Mouse (Mus musculus) thymus, adult 18-20 months (tissue): ENCODE measurements around the gene Dscaml1.

Source experiments
- DNase-seq, 2 experiments: peaks; one replicate each; pipeline ENCODE4 v3.0.0; 2022; ENCODE audit warnings: mixed read lengths in 2 of 2

Gene Dscaml1

DNA sequence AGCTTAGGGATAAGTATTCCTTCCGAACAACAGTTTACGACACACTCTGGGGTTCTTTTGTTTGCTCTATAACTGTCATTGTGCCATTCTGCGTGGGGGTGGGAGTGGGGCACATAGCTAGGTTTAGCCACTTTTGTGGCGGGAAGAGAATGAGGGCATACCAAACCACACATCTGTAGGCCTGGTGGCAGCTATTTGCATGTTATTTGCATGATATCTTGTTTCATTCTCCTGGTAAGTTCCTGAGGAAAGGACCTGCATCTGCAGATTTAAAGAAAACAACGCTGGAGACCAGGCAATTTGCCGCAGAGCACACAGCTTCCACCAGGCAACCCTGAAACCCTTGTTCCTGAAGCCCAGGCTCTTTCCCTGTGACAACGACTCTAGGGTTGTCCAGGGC lies 30.8 kb downstream of the Dscaml1 start:
- DNase-seq: no peak

DNA sequence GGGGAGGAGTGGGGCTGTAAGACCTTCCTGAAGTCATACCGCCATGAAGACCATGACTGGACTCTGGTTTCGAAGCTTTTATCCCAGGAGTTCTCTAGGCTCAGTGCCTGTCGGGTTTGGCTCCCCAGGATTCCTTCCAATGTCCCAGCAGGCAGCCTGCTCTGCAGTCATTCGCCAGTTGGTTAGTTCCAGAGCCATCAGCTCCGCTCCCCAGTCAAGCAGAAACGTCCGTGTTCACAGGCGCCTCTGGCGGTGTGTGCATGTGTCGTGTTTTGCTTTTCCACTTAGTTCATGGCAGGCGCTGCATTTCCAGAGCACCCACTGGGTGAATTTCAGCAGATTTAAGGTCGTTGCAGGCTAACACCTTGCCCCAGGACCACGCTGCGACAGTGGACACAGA lies 31.9 kb downstream of the Dscaml1 start:
- DNase-seq: no peak

DNA sequence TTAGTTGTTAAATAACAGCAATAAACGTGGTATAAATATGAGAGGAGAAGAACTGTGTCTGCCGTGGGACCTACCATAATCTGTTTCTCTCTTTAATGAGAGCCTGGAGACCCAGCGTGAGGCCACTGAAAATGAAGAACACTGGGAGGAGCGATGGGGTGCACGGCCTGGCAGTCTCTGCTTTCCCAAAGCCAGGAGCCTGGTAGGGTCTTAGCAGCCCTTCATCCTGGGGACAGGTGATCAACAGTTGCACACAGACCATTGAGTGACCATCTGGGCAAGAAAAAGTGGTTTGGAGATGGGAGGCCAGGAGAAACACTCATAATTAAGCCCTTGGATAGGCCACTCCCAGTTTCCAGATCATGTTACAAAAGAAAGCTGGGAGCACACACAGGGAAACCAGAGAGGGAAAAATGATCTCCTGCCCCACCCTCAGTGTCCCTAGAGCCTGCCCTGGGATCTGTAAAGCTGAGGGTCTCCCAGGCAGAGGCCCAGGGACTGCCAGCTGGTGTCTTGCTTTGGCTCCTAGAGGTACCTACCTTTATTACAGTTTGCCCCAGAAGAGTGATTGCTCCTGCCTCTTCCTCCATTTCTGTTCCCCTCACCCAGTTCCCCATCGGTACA lies 39.1 kb downstream of the Dscaml1 start:
- no peak for DNase-seq

DNA sequence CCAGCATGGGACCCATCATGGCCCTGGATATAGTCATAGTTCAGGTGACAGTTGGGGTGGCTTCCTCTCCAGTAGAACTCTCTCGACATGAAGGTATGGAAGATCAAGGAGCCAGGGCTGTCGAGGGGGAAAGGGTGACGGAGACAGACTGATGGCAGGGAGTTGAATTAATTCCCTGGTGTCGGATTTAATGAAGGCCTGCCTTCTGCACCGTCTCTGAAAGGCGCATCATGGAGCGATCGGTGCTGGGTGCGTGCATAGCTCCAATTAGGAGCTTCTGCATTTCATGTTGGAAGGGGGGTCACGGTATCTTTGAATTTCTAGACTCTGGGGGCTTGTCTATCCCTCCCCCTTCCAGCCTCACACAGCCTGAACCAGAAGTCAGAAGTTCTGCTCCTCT lies 41.8 kb downstream of the Dscaml1 start:
- DNase-seq: no peak

DNA sequence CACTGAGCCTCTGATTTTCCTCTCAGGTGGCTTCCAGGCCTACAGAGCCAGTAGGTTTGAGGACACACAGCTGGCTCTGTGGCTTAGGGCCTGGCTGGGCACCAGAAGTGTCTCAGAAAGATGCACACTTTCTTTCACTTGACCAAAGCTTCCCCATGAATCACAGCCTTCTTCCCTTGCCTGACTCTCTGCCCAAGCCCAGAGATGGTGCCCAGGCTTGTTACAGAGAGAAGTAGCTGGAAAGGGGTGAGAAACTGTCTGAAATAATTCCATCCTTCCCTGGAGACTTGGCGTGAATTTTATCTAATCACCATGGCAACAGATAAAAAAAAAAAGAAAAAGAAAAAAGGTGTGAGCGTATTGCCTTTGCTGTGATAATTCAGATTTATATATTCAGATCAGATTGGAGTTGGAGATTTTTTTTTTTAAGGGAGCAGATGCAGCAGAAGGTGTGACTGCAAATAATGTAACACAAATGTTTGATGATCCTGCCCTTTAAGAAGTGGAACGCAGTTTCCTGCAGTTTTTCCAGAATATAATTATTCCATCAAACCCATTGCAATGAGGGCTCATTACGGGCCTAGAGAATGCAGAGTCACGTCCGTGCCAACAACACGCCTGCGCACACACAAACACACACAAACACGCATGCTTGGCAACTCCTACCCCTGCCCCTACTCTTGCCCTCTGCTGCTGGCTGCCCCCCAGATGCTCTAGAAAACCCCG lies 44.5 kb downstream of the Dscaml1 start:
- no peak for DNase-seq

DNA sequence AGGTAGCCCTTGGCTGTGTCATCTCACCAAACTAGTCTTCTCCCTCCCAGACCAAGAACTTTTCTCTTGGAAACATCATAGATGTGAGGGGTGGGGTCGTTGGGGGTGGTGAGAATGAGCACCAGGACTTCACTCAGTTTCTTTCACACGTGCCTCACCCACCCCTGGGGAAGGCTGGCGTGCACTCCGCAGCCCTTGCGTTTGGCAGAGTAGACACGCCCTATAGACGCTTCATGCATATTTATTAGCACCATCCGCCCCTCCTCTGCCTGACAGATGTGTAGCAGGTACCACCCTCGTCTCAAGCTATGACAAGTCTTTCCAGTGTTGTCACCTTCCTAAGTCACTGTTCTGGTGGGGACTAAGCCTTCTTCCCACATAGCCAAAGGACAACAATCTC lies 45.3 kb downstream of the Dscaml1 start:
- DNase-seq: no peak

DNA sequence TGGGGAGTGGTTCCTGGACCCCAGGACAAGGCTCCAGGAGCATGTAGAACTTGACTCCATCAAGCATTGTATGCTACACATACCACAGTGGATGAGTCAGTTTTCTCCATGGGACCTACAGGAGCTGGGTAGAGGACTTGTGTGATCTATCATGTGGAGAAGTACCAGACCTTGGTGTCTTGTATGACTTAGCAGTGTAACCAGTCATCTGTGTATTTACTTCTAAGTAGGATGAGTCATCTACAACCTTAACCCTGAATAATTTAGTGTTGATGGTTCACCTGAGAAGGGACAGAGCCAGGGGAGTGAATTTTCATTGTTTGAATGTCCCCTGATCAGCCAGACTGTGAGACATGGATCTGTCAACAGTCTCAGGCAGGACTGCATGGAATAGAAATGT lies 48.4 kb downstream of the Dscaml1 start:
- DNase-seq: no peak

DNA sequence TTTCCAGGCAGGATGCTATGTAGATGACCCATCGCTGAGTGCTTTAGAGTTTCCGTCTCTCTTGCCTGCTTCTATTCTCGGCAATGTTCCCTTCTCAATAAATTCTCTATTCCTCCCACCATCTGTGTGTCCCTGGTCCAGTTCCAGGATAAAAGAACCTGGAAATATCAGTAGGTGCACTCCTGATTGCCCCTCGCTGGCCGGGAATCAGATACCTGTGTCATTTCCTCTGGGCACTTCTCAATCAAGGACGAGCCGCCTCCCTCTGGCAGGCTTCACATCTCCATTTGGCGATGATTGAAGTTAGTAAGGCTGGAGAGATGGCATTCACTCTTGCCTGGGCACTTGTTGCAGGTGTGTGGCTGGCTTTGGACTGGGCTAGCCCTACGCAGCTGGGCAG lies 54.5 kb downstream of the Dscaml1 start:
- no peak for DNase-seq

DNA sequence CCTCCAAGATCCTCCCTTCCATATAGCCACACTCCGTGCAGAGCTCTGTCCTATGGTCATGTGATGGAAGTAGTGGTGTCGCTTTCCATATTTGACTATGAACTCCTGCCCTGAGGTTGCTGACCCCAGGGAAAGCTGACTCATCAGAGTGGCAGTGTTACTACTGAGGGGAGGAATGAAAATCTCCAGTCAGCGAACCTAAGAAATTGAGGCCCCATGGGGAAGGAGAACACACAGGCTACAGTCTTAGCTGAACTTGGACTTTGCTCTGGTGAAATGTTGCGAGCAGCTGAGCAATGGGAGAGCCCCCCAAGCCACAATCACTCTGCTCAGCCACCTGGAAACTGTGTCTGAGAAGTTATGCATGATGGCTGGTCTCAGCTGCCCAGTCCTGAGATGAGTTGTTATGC lies 60.2 kb downstream of the Dscaml1 start:
- DNase-seq: no peak

DNA sequence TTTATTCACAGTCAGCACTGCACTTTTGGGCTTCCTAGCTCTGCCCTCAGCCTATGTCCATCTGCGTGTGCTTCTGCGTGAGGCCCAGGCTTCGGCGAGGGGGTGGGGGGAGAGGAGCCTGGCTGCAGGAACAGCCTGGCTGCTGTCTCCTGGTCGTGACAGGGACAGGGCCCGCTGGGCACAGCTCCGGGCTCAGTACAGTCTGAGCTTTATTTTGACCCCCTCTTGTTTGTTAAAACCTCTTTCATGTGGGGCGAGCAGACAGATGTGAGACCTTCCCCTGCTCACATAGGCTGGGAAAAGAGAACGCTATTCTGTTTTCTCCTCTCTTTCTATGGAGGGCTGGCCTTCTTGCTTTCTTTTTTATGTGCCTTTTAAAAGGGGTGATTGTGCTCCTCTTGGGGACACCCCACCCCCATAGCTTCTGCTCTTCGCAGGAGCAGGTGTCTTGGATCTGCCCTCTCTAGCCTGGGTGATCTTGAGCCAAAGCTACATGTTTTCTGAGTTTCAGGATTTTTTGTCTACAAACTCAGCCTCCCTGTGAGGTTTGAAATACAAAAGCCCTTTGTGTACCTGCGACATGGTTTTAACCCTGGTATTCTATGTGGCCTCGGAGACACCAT lies 60.9 kb downstream of the Dscaml1 start:
- DNase-seq: no peak

DNA sequence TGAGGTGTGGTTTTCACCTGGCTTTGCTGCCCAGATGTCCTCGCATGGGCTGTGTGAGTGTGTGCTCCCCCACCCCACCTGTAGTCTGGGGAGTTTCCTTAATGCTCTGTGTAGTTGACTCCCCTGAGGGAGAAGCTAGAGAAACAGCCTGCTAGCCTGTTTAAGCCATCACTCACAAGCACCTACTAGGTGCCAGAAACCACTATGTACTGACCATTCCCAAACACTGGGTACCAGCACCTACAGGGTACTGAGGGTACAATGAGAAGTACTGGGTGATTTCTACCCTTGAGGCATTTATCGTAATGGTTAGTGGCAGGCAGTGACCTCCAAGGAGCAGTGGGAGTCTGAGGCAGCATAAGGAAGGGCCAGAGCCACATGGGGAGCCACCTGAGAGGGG lies 64.5 kb downstream of the Dscaml1 start:
- DNase-seq: no peak

DNA sequence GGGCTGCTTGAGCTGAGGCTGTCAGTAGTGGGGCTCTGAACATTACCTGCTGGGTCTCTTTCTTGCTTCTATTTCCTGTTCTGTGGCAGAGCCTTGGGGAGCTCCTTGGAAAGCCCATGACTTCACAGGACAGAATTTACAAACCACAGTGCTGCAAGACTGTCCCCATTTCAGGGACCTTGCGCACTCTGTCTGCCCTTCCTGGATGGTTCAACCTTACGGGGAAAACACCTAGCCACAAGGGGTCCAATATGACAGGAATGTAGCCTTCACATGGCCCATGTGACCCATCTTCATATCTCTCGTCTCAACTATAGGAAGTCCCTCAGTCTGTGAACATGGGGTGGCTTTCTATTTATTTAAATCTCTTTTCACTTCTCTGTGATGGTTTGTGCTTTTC lies 68.5 kb downstream of the Dscaml1 start:
- no peak for DNase-seq

DNA sequence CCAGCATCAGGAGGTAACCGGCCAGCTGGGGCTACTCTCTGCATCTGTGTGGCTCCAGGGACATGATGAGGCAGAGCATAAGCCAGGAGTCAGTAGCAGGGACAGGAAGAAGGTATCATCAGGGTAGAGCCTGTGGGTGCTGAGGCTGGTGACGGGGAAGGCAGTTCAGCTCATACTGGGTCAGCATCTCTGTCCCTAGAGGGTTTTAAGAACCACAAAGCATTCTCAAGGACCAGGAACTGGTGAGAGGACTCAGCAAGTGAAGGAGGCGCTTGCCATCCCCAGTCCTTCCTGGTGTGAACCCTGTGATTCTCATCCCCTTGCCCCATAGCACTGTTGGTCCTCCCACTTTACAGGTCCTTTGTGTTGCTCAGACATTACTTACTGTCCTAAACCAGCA lies 69.9 kb downstream of the Dscaml1 start:
- DNase-seq: no peak

DNA sequence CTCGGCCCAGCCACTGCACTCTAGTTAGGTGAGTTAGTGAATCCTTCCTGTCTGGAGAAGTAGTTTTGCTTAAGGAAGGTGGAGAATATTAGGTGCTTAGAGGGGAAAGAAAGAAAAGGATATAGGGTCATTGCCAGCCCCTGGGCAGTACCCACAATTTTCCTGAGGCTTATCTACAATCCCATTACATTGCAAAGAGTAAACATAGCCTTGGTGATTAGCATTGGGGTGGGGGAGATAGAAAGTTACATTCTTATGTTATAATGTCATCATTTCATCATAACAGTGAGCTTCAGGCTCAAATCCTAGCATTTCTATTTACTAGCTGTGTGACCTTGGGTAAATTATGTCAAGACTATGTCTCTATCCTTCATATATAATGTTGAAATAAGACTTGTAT lies 70.5 kb downstream of the Dscaml1 start:
- DNase-seq: no peak

DNA sequence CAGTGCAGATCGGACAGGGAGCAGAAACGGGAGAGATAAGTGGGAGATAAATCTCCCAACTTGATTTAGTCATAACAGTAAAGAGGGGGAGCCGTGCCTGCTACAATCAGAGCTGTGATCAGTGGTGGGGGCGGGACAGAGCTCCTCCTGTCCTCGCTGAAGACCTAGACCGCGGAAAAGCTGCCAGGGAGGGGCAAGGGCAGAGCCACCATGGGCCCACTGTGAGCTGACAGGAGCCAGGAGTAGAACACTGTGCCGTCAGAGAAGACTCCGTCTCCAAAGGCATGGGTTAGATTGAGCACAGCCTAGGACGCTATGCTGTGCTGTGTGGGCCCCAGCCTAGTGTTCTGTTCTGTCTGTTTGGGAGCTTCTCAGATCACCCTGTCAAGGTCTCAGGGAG lies 72.8 kb downstream of the Dscaml1 start:
- DNase-seq: no peak

DNA sequence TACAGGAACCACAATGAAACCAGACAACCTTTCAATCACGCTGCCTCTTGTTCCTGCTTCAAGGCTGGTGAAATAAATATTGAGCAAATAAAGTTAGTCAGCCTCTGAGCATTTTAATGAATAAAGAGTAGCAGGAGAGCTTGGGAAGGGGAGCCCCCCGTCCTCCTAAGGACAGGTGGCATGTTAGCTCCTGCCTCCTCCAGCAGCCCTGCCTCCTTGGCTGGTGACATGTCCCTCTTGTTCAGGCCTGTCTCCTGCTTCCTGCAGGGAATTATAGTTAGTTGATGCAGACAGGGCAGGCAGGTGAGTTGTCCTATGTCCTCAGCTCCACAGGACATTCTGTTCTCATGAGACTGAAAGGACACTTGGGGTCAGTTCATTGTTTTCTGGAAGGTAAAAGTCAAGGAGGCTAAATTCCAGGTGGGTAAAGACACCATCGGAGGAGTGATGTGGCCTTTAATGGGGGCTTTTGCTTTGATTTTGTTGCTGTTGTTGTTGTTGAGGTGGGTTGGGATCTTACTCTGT lies 73.7 kb downstream of the Dscaml1 start:
- DNase-seq: no peak

DNA sequence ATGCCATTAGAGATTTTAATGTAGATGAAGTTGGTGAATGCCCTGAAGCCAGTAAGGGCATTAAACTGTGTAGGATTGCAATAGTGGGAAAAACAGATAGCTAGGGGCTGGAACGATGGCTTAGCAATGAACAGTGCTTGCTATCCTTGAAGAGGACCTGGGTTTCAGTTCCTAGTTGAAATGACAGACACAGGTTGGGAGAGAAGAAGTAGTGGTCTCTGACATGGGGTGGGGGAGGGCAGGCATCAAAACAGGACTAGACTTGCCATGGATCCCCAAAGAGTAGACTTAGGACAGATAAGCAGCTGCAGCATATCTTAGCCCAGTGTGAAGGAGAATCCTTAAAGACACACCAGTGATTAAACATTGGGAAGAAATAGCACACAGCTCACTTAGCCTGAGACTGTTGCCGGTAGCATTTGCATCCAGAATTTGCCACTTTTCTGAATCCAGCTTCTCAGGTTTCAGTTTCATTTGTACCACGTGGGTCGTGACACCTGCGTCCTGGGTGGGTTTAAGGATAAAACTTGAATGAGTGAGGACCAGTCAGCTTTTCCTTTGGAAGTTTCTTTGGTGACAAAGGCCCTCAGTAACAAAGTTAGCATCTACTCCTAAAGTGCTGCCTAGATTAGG lies 75.0 kb downstream of the Dscaml1 start:
- DNase-seq: no peak

DNA sequence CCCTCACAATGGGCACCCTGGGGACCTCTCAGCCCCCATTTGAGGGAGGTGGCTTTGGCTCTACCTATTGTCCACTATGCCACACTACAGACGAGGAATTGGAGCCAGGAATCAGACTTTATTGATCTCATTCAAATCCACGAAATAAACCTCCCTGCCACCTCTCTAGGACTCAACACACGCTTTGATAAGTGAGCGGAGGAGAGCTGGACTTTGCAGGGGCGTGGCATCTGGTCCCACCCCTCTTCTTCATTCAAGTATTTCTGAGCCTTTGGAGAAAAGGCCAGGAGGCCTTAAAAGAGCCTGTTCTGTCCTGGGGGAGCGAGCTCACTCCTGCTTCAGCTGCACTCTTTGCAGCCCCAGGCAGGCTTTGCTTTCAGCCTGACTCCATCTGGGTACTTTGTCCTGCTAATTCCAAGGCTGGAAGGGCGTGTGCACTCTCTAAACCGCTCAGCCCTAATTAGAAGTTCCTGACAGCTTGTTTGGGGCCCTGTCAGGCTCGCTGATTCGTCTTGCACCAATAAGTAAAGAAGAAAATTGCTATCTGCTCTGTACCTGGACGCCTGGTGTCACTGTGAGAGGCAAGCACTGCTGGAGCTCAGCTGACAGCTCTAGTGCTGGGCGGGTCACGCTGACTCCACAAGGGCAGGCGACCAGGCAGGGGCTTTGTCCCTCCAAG lies 75.7 kb downstream of the Dscaml1 start:
- no peak for DNase-seq

DNA sequence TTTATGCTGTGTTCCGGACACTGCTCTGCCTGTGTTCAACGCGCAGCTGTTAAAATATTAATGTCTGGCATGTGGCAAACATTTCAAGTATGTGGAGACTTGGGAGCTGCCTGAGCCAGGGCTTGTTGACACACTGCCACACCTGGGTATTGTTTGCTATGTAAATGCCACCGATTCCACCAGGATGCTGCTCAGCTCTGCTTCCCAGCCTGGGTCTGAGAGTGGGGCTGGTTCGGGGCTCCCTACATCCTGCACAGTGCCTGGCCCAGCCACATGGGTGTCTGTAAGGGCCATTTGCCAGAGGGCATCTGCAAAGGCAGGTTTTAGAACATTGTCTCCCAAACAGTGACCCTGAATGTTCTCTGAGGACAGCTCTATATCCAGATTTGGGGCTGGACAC lies 78.5 kb downstream of the Dscaml1 start:
- DNase-seq: no peak

DNA sequence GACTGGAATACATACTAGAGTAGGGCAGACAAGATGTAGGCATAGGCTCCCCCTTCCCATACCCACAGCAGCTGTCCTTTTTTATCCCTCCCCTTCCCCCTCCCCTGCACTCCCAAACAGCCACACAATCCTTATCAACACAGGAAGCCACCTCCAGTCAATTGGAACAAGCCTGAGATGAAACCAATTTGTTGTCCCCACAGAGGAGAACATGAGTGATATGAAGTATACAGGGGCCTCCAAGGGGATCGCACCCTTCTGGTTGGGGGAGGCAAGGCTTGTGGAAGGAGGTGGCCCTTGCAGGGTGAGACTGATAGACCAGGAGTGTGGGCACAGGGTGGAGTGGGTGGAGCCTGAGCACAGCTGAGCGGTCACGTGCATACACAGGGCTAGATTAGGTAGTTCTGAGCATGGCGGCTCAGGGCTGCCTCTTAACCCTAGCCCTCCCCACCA lies 79.1 kb downstream of the Dscaml1 start:
- no peak for DNase-seq

DNA sequence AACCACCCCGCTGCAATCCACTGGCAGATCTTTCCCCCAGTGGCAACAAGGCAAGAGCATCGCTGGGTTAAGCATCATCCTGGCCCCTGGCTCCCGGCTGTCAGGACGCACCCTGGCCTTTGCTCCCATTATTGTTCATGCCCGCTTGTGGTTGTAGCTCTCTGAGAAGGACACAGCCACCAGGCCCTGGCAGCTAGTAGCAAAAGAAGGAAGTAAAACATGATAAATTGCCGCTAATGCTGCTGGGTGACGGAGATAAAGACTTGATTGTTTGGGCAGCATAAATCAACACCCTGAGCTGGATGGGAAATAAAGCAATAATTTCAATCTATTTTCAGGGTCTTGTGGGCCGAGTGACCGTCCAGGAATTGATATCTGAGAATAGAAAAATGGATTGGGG lies 81.1 kb downstream of the Dscaml1 start:
- DNase-seq: no peak

DNA sequence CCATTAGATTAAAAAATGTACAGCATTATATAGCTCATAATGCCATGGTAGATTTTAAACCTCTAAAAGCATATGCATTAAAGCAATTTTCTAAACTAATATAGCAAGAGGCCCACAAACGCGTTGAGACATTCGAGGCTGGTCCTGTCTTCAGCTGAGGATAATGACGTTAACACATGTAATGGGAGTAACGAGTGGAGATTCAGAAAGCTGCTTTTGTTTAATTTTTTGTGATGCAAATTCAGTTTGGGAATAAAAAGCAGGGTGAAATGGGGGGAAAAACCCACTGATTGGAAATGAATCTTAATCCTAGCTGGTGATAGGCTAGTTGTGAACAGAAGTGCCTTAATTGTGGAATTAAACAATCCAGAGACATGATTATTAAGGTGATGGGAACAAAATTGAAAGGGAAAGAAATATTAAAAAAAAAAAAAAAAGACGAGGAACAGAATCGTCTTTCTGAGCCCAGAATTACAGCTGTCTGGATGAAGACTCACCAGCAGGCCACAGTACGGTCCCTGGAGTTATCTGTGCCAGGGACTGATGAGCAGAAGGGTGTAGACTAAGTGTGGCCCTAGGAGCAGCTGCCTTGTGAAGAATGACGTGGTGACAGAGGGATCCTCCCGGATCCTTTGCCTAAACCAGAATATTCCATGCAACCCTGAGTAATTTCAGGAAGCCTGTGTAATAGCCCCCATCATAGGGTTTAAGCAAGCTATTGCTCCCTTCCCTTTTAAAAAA lies 84.5 kb downstream of the Dscaml1 start:
- no peak for DNase-seq
